Mouse (Mus musculus) lung, embryonic 16.5 days (tissue): ENCODE results near the gene Gm11146. TPM values are rescaled to one million over a fixed set of nuclear protein-coding genes. Genes with fewer than 3 reads are reported as not detected.
A peak's percentile ranks its signal among the peaks of the same experiment; 100 is the strongest.

ENCODE experiments used
- ATAC-seq: fragments of 200-750 bp; cut with Nextera tagmentation; 2 replicates; pipeline ENCODE4 v1.8.0; 2017; ENCODE audit warnings: low read depth, mild to moderate bottlenecking, moderate library complexity
- H3K27ac ChIP-seq: fragments of 300-500 bp; sonication (generic); 2 replicates; pipeline ENCODE4 v1.5.1; 2014; ENCODE audit warnings: mild to moderate bottlenecking, control low read depth, low read length
- H3K27me3 ChIP-seq: fragments of 300-500 bp; sonication (generic); 2 replicates; pipeline ENCODE4 v1.6.1; 2014; ENCODE audit warnings: low read depth, low read length, mixed read lengths; ENCODE audit not compliant: control insufficient read depth, insufficient read depth
- H3K36me3 ChIP-seq: fragments of 300-500 bp; sonication (generic); 2 replicates; pipeline ENCODE4 v1.6.1; 2014; ENCODE audit warnings: low read length; ENCODE audit not compliant: control insufficient read depth, insufficient read depth
- H3K4me1 ChIP-seq: fragments of 300-500 bp; sonication (generic); replicated peaks from 2 replicates; pipeline ENCODE4 v1.6.1; 2014; ENCODE audit warnings: low read length, mixed read lengths; ENCODE audit not compliant: control insufficient read depth, insufficient read depth
- H3K4me2 ChIP-seq: fragments of 300-500 bp; sonication (generic); 2 replicates; pipeline ENCODE4 v1.6.1; 2014; ENCODE audit warnings: low read depth, low read length, control low read depth
- H3K4me3 ChIP-seq: fragments of 300-500 bp; sonication (generic); 2 replicates; pipeline ENCODE4 v1.5.1; 2014; ENCODE audit warnings: mild to moderate bottlenecking, low read length, control low read depth
- H3K9ac ChIP-seq: fragments of 300-500 bp; sonication (generic); 2 replicates; pipeline ENCODE4 v1.6.1; 2014; ENCODE audit warnings: low read length, control low read depth
- H3K9me3 ChIP-seq: fragments of 300-500 bp; sonication (generic); 2 replicates; pipeline ENCODE4 v1.6.1; 2016; ENCODE audit warnings: low read length; ENCODE audit not compliant: control insufficient read depth
- WGBS: fragments of 180-500 bp; shearing (Covaris S2); extraction: QIAGEN DNeasy Blood & Tissue Kit; methylation state at CpG from one replicate; pipeline ENCODE4 v1.1.7; 2014; 5-methylcytosine and 5-hydroxymethylcytosine counted together
- polyA plus RNA-seq: library from polyadenylated mRNA; unstranded; fragments of >200 nt; fragmentation: Nextera tagmentation; extraction: Ambion mirVana; gene quantifications from 2 replicates; pipeline ENCODE4 v1.2.1, GENCODE M21; 2015

Gm11146 gene
- polyA plus RNA-seq, 1 experiment from 2014 or later, result not detected

DNA sequence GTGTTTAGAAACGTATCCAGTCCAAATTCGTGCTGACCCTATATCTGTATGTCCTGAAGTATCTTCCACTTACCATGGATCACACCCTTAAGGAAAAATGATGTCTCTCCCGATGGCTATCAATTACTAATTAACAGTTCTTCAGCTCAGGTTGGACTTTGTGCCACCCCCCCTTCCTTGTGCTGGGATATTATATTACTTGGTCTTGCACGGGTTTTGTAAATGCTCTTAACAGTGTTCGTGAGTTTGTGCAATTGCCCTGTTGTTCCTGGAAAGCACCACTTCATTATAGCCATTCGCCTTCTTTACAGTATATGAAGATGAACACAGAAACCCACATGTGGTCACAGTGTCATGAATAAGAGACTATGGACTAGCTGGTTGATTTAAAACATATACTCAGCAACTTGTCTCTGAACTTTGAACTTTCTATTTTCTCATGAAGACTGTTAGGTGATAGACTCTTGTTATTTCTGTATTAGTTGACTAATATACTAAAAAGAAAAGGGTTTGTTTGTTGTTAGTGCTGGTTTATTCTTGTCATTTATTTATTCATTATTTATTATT is 30.5 kb upstream of the Gm11146 start:
- H3K4me2 ChIP-seq, result no peak overlapping the region
- 84% methylated on average over 6 of the region's 6 CpGs for WGBS
- no peaks in the 10 kb centered on the region for H3K27me3 ChIP-seq
- no peaks in the 10 kb centered on the region for H3K36me3 ChIP-seq
- H3K9me3 ChIP-seq, result no peaks in the 10 kb centered on the region
- H3K27ac ChIP-seq, result no peak overlapping the region
- H3K9ac ChIP-seq, result no peak overlapping the region
- no peak for ATAC-seq
- no peaks in the 10 kb centered on the region for H3K4me1 ChIP-seq
- H3K4me3 ChIP-seq, result no peak overlapping the region

- Histone ChIP-seq H3K36me3 (no peaks in the 10 kb centered on the region), H3K4me3 (no peak overlapping the region), H3K9me3 (no peaks in the 10 kb centered on the region), H3K27ac (no peak overlapping the region), H3K4me1 (no peaks in the 10 kb centered on the region), H3K27me3 (no peaks in the 10 kb centered on the region), H3K9ac (no peak overlapping the region), H3K4me2 (no peak overlapping the region)
- WGBS, result 55% methylated on average over 5 of the region's 5 CpGs
- ATAC-seq, result no peak
Measured at GRCm38 (mm10) chr16:77622681-77623080, 20.8 kb upstream of the Gm11146 start.

GRCm38 (mm10) chr16:77602581-77602980 is 687 bp upstream of the Gm11146 start:
- Histone ChIP-seq H3K9ac (no peak overlapping the region), H3K4me1 (no peaks in the 10 kb centered on the region), H3K9me3 (no peaks in the 10 kb centered on the region), H3K4me3 (no peak overlapping the region), H3K36me3 (no peaks in the 10 kb centered on the region), H3K27ac (no peak overlapping the region), H3K27me3 (no peaks in the 10 kb centered on the region), H3K4me2 (no peak overlapping the region)
- 83% methylated on average over 2 of the region's 2 CpGs for WGBS
- no peak for ATAC-seq

DNA sequence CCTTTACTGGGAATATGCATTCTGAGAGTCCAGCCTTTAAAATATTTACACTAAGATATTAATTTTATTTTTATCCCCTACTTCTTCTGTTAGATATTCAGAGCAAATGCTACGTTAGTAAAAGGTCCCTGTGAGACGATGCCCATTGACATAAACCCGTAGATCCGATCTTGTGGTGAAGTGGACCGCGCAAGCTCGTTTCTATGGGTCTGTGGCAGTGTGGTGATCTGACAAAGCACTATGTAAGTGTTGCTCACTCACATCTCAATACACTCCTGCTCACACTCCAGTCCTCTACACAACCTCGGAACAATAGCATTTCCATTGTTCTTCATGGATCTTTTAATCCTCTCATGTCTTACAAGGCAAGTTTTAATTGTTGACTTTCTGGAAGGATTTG is 3.1 kb downstream of the Gm11146 start:
- no peaks in the 10 kb centered on the region; the same call in 1 of the 2 replicates for H3K4me1 ChIP-seq
- H3K4me3 ChIP-seq, result no peak overlapping the region
- no peak overlapping the region for H3K9ac ChIP-seq
- no peak overlapping the region for H3K4me2 ChIP-seq
- no peaks in the 10 kb centered on the region for H3K9me3 ChIP-seq
- H3K27me3 ChIP-seq, result no peaks in the 10 kb centered on the region
- H3K27ac ChIP-seq, result no peak overlapping the region
- WGBS, result 92% methylated on average over 8 of the region's 8 CpGs
- ATAC-seq, result no peak
- H3K36me3 ChIP-seq, result no peaks in the 10 kb centered on the region

GRCm38 (mm10) chr16:77596556-77596955 is 5.3 kb downstream of the Gm11146 start:
- H3K27ac ChIP-seq, result no peak overlapping the region
- no peaks in the 10 kb centered on the region for H3K36me3 ChIP-seq
- H3K4me3 ChIP-seq, result no peak overlapping the region
- peaks cover 3% of the 10 kb centered on the region; the same call in 1 of the 2 replicates for H3K4me1 ChIP-seq
- no peak for ATAC-seq
- H3K9me3 ChIP-seq, result no peaks in the 10 kb centered on the region
- WGBS, result 89% methylated on average over 5 of the region's 5 CpGs
- H3K4me2 ChIP-seq, result no peak overlapping the region
- no peaks in the 10 kb centered on the region for H3K27me3 ChIP-seq
- no peak overlapping the region for H3K9ac ChIP-seq

GRCm38 (mm10) chr16:77595661-77596060 is 6.2 kb downstream of the Gm11146 start:
- no peak for ATAC-seq
- Histone ChIP-seq H3K4me3 (no peak overlapping the region), H3K4me1 (peaks cover 3% of the 10 kb centered on the region; the same call in 1 of the 2 replicates), H3K9ac (no peak overlapping the region), H3K27ac (no peak overlapping the region), H3K9me3 (no peaks in the 10 kb centered on the region), H3K36me3 (no peaks in the 10 kb centered on the region), H3K27me3 (no peaks in the 10 kb centered on the region), H3K4me2 (no peak overlapping the region)
- 85% methylated on average over 7 of the region's 7 CpGs for WGBS

DNA sequence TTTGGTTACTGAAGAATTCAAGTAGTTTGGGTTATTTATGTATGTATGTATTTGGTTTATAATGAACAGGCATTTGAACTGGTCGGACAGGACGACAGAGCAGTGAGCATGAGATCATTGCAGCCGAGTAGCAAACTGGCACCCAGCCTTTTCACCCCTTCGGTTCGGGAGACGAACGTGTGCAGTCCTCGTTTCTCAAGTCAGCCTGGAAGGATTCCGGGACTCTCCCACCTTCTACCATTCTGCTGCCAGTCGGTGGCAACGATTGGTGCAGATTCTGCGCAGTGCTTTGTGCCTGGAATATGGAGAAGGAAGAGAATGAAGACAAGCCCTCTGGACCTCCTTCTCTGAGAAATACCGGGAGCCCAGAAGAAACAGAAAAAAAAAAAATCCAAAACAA is 7.3 kb downstream of the Gm11146 start:
- Histone ChIP-seq H3K4me2 (peak overlapping the region; percentile 36), H3K9me3 (no peaks in the 10 kb centered on the region), H3K27ac (no peak overlapping the region), H3K36me3 (no peaks in the 10 kb centered on the region), H3K4me1 (peaks cover 3% of the 10 kb centered on the region; the same call in 1 of the 2 replicates), H3K27me3 (no peaks in the 10 kb centered on the region), H3K4me3 (peak overlapping the region; percentile 25), H3K9ac (0 out of 2 replicates have a peak overlapping the region, but pooled peaks have one; percentile 1)
- ATAC-seq, result peak; percentile 65; the same call in 1 of the 2 replicates
- 59% methylated on average over 13 of the region's 13 CpGs for WGBS

- 23% methylated on average over 12 of the region's 12 CpGs for WGBS
- Histone ChIP-seq H3K27me3 (no peaks in the 10 kb centered on the region), H3K27ac (peak overlapping the region; percentile 80), H3K4me3 (peak overlapping the region; percentile 26), H3K36me3 (no peaks in the 10 kb centered on the region), H3K4me1 (peaks cover 3% of the 10 kb centered on the region; the same call in 1 of the 2 replicates), H3K4me2 (peak overlapping the region; percentile 42), H3K9me3 (no peaks in the 10 kb centered on the region), H3K9ac (peak overlapping the region; percentile 49; the same call in 1 of the 2 replicates)
- peak; percentile 83 for ATAC-seq
Measured at GRCm38 (mm10) chr16:77593828-77594421, 8.0 kb downstream of the Gm11146 start.

GRCm38 (mm10) chr16:77592986-77593385 is 8.9 kb downstream of the Gm11146 start:
- Histone ChIP-seq H3K9ac (no peak overlapping the region), H3K4me1 (peaks cover 3% of the 10 kb centered on the region; the same call in 1 of the 2 replicates), H3K9me3 (no peaks in the 10 kb centered on the region), H3K4me2 (no peak overlapping the region), H3K36me3 (no peaks in the 10 kb centered on the region), H3K4me3 (no peak overlapping the region), H3K27me3 (no peaks in the 10 kb centered on the region), H3K27ac (peak overlapping the region; percentile 46)
- WGBS, result 83% methylated on average over 3 of the region's 3 CpGs
- ATAC-seq, result no peak
